In the genomic region with DNA sequence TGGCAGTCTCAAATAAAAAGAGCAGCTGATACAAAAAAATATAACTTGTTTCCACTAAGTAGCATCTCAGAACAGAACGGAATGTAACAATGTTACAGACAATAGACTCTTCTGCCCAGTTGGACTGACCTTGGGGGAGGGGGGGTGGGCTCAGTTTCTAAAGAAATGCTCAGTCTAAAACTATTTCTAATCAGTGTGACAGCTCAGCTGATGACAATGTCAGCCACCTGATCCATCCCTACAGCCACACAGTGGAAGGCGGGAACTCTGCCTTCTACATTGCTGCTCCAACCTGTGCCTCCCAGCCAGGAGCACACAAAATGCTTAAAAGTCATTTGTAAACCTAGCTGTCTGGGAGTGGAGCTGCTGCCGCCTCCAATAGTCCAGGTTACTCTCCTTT, we compare ENCODE assay signal across 20 mouse cellular contexts. TPM values are rescaled to one million over a fixed set of nuclear protein-coding genes. Genes with fewer than 3 reads are reported as not detected.
DNase-seq lines count a peak whose midpoint lies in the region; ATAC-seq and TF ChIP-seq lines count a peak whose summit lies in the region.
"Had no signal": no experiment of that assay in that cellular context is flagged by ENCODE, and none has a peak within 500 bp of the region (broad histone marks: within the 10 kb centered on the region; RNA-seq: fewer than 3 reads in every experiment).

No protein-coding gene starts in this region.

- no peaks in the 10 kb centered on the region for H3K27me3 ChIP-seq in hindbrain, embryonic 11.5 days (ENCODE audit: control insufficient read depth, insufficient read depth, low read length)
- no peaks in the 10 kb centered on the region for H3K27me3 ChIP-seq in hindbrain, embryonic 10.5 days (ENCODE audit: insufficient read depth, poor library complexity, severe bottlenecking)
- H3K27me3 ChIP-seq in forebrain, postnatal 0 days (ENCODE audit: insufficient read depth, low read length): no peaks in the 10 kb centered on the region
- H3K27me3 ChIP-seq in midbrain, embryonic 16.5 days (ENCODE audit: control insufficient read depth, insufficient read depth, low read depth, low read length): no peaks in the 10 kb centered on the region
- H3K27me3 ChIP-seq: stomach, embryonic 15.5 days had no signal

- 42% methylated on average over 3 of the region's 3 CpGs for WGBS in hindbrain, embryonic 11.5 days
- 36% methylated on average over 3 of the region's 3 CpGs for WGBS in hindbrain, embryonic 10.5 days
- 34% methylated on average over 3 of the region's 3 CpGs for WGBS in forebrain, postnatal 0 days
- WGBS in midbrain, embryonic 16.5 days: 20% methylated on average over 3 of the region's 3 CpGs

- no peaks in the 10 kb centered on the region for H3K4me1 ChIP-seq in hindbrain, embryonic 11.5 days (replicated peaks; ENCODE audit: control insufficient read depth, insufficient read depth, low read length)
- H3K4me1 ChIP-seq in hindbrain, embryonic 10.5 days (replicated peaks): peaks cover 21% of the 10 kb centered on the region
- no peaks in the 10 kb centered on the region for H3K4me1 ChIP-seq in forebrain, postnatal 0 days (ENCODE audit: insufficient read depth)
- H3K4me1 ChIP-seq in midbrain, embryonic 16.5 days (ENCODE audit: control insufficient read depth, insufficient read depth, low read length): peaks cover 17% of the 10 kb centered on the region

- H3K4me2 ChIP-seq in hindbrain, embryonic 11.5 days (replicated peaks; ENCODE audit: low read depth, low read length): no peak overlapping the region
- H3K4me2 ChIP-seq in forebrain, postnatal 0 days (ENCODE audit: low read depth): peak overlapping the region; percentile 70
- peak overlapping the region; percentile 99 for H3K4me2 ChIP-seq in midbrain, embryonic 16.5 days (ENCODE audit: low read length)
- H3K4me2 ChIP-seq: liver, embryonic 11.5 days; lung, embryonic 14.5 days; stomach, embryonic 15.5 days had no signal

- no peak overlapping the region for H3K27ac ChIP-seq in hindbrain, embryonic 11.5 days (ENCODE audit: low read depth, low read length)
- H3K27ac ChIP-seq in hindbrain, embryonic 10.5 days: no peak overlapping the region
- peak overlapping the region; percentile 45; the same call in 1 of the 2 replicates for H3K27ac ChIP-seq in forebrain, postnatal 0 days (ENCODE audit: low read depth, low read length)
- peak overlapping the region; percentile 60 for H3K27ac ChIP-seq in midbrain, embryonic 16.5 days (ENCODE audit: low read length)
- H3K27ac ChIP-seq: heart, embryonic 10.5 days; stomach, embryonic 15.5 days had no signal

- H3K4me3 ChIP-seq in hindbrain, embryonic 11.5 days (ENCODE audit: low read depth, low read length): no peak overlapping the region
- no peak overlapping the region for H3K4me3 ChIP-seq in hindbrain, embryonic 10.5 days
- peak overlapping the region; percentile 7; the same call in 1 of the 2 replicates for H3K4me3 ChIP-seq in forebrain, postnatal 0 days (ENCODE audit: low read depth, low read length)
- peak overlapping the region; percentile 26 for H3K4me3 ChIP-seq in midbrain, embryonic 16.5 days (ENCODE audit: low read depth, low read length)
- H3K4me3 ChIP-seq: heart, embryonic 10.5 days; stomach, embryonic 15.5 days had no signal

- DNase-seq in hindbrain, embryonic 11.5 days (ENCODE audit: low spot score): peak; percentile 15
- DNase-seq in hindbrain, embryonic 10.5 days (ENCODE audit: low spot score): no peak
- peak; percentile 46 for DNase-seq in forebrain, postnatal 0 days
- peak; percentile 57 for DNase-seq in testis, postnatal 10 days (ENCODE audit: low spot score)
- no peak for DNase-seq in B cell, adult 2 months
- no peak for DNase-seq in spleen, postnatal 14 days (ENCODE audit: low spot score in 2 of 2)
- DNase-seq: adrenal gland, postnatal 25 days; cerebellum, adult 9-11 months; gastrocnemius, postnatal 36 days; heart, postnatal 14 days; kidney, adult 2 months; kidney, postnatal 25 days; lung, embryonic 14.5 days; thymus, postnatal 25 days had no signal

- no peaks in the 10 kb centered on the region for H3K9me3 ChIP-seq in hindbrain, embryonic 11.5 days (ENCODE audit: control insufficient read depth, low read length)
- H3K9me3 ChIP-seq in hindbrain, embryonic 10.5 days: peaks cover 4% of the 10 kb centered on the region; the same call in 1 of the 2 replicates
- no peaks in the 10 kb centered on the region for H3K9me3 ChIP-seq in forebrain, postnatal 0 days (ENCODE audit: low read length)
- H3K9me3 ChIP-seq in midbrain, embryonic 16.5 days (replicated peaks; ENCODE audit: control insufficient read depth, low read length, poor library complexity, severe bottlenecking): no peaks in the 10 kb centered on the region
- H3K9me3 ChIP-seq: stomach, embryonic 15.5 days had no signal

- H3K36me3 ChIP-seq in hindbrain, embryonic 11.5 days (ENCODE audit: control insufficient read depth, insufficient read depth, low read length): no peaks in the 10 kb centered on the region
- H3K36me3 ChIP-seq in hindbrain, embryonic 10.5 days: peaks cover 38% of the 10 kb centered on the region
- peaks cover 9% of the 10 kb centered on the region for H3K36me3 ChIP-seq in forebrain, postnatal 0 days (ENCODE audit: insufficient read depth)
- peaks cover 3% of the 10 kb centered on the region; the same call in 1 of the 2 replicates for H3K36me3 ChIP-seq in midbrain, embryonic 16.5 days (ENCODE audit: control insufficient read depth, insufficient read depth, low read length)
- H3K36me3 ChIP-seq: stomach, embryonic 15.5 days had no signal

- no peak overlapping the region for H3K9ac ChIP-seq in hindbrain, embryonic 11.5 days (ENCODE audit: low read depth, low read length)
- peak overlapping the region; percentile 61; the same call in 1 of the 2 replicates for H3K9ac ChIP-seq in forebrain, postnatal 0 days
- H3K9ac ChIP-seq in midbrain, embryonic 16.5 days (ENCODE audit: low read depth, low read length): peak overlapping the region; percentile 68
- H3K9ac ChIP-seq: lung, embryonic 14.5 days; stomach, embryonic 15.5 days had no signal

- TF ChIP-seq CTCF in forebrain, postnatal 0 days (IDR thresholded peaks at IDR 0.05; ENCODE audit: low read depth): no peak

- no peak for ATAC-seq in hindbrain, embryonic 11.5 days (ENCODE audit: low FRiP score)
- ATAC-seq in forebrain, postnatal 0 days: no peak
- no peak for ATAC-seq in midbrain, embryonic 16.5 days

RNA-seq across cellular contexts. Expression of gene Gm49450, which starts 5.5 kb away (rescaled TPM):
- polyA plus RNA-seq in hindbrain, embryonic 11.5 days (2014; fragmentation: Nextera tagmentation; extraction: Ambion mirVana): not detected in 2 replicates
- not detected in 2 replicates for polyA plus RNA-seq in hindbrain, embryonic 10.5 days (2016; fragmentation: Nextera tagmentation; extraction: Ambion mirVana)
- 1,610 and 2,499 TPM in 2 replicates for total RNA-seq in forebrain, postnatal 0 days (2014; rRNA removed)
- not detected in 2 replicates for polyA plus RNA-seq in forebrain, postnatal 0 days (2015; fragmentation: Nextera tagmentation; extraction: Ambion mirVana)
- not detected in 2 replicates for polyA plus RNA-seq in midbrain, embryonic 16.5 days (2015; fragmentation: Nextera tagmentation; extraction: Ambion mirVana)
- total RNA-seq: adrenal gland, postnatal 25 days; gastrocnemius, postnatal 36 days; heart, postnatal 14 days; layer of hippocampus, postnatal 14 days; left cerebral cortex, postnatal 14 days had no signal
- polyA plus RNA-seq: heart, embryonic 10.5 days; kidney, adult 2 months; liver, embryonic 11.5 days; lung, embryonic 14.5 days; stomach, embryonic 15.5 days had no signal

RNA-seq across cellular contexts. Expression of gene Tuba1a, which starts 5.6 kb away (rescaled TPM):
- polyA plus RNA-seq in hindbrain, embryonic 11.5 days (2014; fragmentation: Nextera tagmentation; extraction: Ambion mirVana): 8,897 and 9,833 TPM in 2 replicates
- polyA plus RNA-seq in hindbrain, embryonic 10.5 days (2016; fragmentation: Nextera tagmentation; extraction: Ambion mirVana): 4,838 and 8,764 TPM in 2 replicates
- 18,820 and 21,160 TPM in 2 replicates for total RNA-seq in forebrain, postnatal 0 days (2014; rRNA removed)
- 18,258 and 23,279 TPM in 2 replicates for polyA plus RNA-seq in forebrain, postnatal 0 days (2015; fragmentation: Nextera tagmentation; extraction: Ambion mirVana)
- 17,735 and 17,910 TPM in 2 replicates for polyA plus RNA-seq in midbrain, embryonic 16.5 days (2015; fragmentation: Nextera tagmentation; extraction: Ambion mirVana)

RNA-seq across cellular contexts. Expression of gene Tuba1b, which starts 13.5 kb away (rescaled TPM):
- polyA plus RNA-seq in hindbrain, embryonic 11.5 days (2014; fragmentation: Nextera tagmentation; extraction: Ambion mirVana): 1,792 and 1,905 TPM in 2 replicates
- polyA plus RNA-seq in hindbrain, embryonic 10.5 days (2016; fragmentation: Nextera tagmentation; extraction: Ambion mirVana): 2,254 and 2,463 TPM in 2 replicates
- total RNA-seq in forebrain, postnatal 0 days (2014; rRNA removed): 1,927 and 1,958 TPM in 2 replicates
- 1,265 and 1,341 TPM in 2 replicates for polyA plus RNA-seq in forebrain, postnatal 0 days (2015; fragmentation: Nextera tagmentation; extraction: Ambion mirVana)
- 1,165 and 1,361 TPM in 2 replicates for polyA plus RNA-seq in midbrain, embryonic 16.5 days (2015; fragmentation: Nextera tagmentation; extraction: Ambion mirVana)

RNA-seq across cellular contexts. Expression of gene Lmbr1l, which starts 29.9 kb away (rescaled TPM):
- 9.4 and 13.4 TPM in 2 replicates for polyA plus RNA-seq in hindbrain, embryonic 11.5 days (2014; fragmentation: Nextera tagmentation; extraction: Ambion mirVana)
- 22.3 and 25.5 TPM in 2 replicates for polyA plus RNA-seq in hindbrain, embryonic 10.5 days (2016; fragmentation: Nextera tagmentation; extraction: Ambion mirVana)
- 44.1 and 59.3 TPM in 2 replicates for total RNA-seq in forebrain, postnatal 0 days (2014; rRNA removed)
- polyA plus RNA-seq in forebrain, postnatal 0 days (2015; fragmentation: Nextera tagmentation; extraction: Ambion mirVana): 20.1 and 22.4 TPM in 2 replicates
- polyA plus RNA-seq in midbrain, embryonic 16.5 days (2015; fragmentation: Nextera tagmentation; extraction: Ambion mirVana): 27.9 and 33.5 TPM in 2 replicates

RNA-seq across cellular contexts. Expression of gene Dhh, which starts 49.5 kb away (rescaled TPM):
- 0.56 and 0.68 TPM in 2 replicates for polyA plus RNA-seq in hindbrain, embryonic 11.5 days (2014; fragmentation: Nextera tagmentation; extraction: Ambion mirVana)
- 0.42 and 0.46 TPM in 2 replicates for polyA plus RNA-seq in hindbrain, embryonic 10.5 days (2016; fragmentation: Nextera tagmentation; extraction: Ambion mirVana)
- 0.15 and 0.76 TPM in 2 replicates for total RNA-seq in forebrain, postnatal 0 days (2014; rRNA removed)
- polyA plus RNA-seq in forebrain, postnatal 0 days (2015; fragmentation: Nextera tagmentation; extraction: Ambion mirVana): 0.25 and 0.58 TPM in 2 replicates
- 0.36 and 0.39 TPM in 2 replicates for polyA plus RNA-seq in midbrain, embryonic 16.5 days (2015; fragmentation: Nextera tagmentation; extraction: Ambion mirVana)

Comparison
In these comparisons a context has a peak if more than half of its experiments do, and no peak if none do; other contexts are left out.
1. DNase-seq: peak in hindbrain, embryonic 11.5 days (single experiment), forebrain, postnatal 0 days (single experiment) and testis, postnatal 10 days (single experiment); none in hindbrain, embryonic 10.5 days (single experiment), B cell, adult 2 months (0 of 2) and spleen, postnatal 14 days (0 of 2).
2. H3K27ac ChIP-seq: peak in forebrain, postnatal 0 days (single experiment) and midbrain, embryonic 16.5 days (single experiment); none in hindbrain, embryonic 11.5 days (single experiment) and hindbrain, embryonic 10.5 days (single experiment).
3. H3K4me3 ChIP-seq: peak in forebrain, postnatal 0 days (single experiment) and midbrain, embryonic 16.5 days (single experiment); none in hindbrain, embryonic 11.5 days (single experiment) and hindbrain, embryonic 10.5 days (single experiment).